Mouse (Mus musculus) kidney, adult 8-10 months (tissue): Measurements from ENCODE around the gene Unc45b.

Experiments used
- DNase-seq, 2 experiments: peaks; one replicate each; pipeline ENCODE4 v3.0.0; 2022

Gene Unc45b

GRCm38 (mm10) chr11:82910250-82910649 lies at the start of gene Unc45b:
Gene Unc45b (plus strand): TSS chr11:82910550.
- no peak for DNase-seq

DNA sequence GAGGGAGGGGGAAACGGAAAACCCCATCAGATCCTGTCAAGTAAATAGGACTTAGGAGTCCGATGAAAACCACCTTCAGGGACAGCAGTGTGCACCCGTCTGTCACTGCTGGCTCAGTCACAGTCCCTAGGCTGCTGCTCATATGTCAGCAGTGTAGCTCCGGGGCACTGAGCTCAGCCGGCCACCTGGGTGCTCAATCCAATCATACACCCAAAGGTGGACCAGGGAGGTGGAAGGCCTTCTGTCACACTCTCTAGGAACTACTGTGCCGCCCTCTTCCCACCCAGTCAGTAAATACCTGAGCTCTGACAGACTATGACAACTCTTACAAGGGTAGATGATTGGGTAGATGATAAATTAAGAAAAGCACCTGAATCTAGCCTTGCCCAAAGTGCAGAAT lies 49.6 kb upstream of the Unc45b start:
- no peak for DNase-seq

DNA sequence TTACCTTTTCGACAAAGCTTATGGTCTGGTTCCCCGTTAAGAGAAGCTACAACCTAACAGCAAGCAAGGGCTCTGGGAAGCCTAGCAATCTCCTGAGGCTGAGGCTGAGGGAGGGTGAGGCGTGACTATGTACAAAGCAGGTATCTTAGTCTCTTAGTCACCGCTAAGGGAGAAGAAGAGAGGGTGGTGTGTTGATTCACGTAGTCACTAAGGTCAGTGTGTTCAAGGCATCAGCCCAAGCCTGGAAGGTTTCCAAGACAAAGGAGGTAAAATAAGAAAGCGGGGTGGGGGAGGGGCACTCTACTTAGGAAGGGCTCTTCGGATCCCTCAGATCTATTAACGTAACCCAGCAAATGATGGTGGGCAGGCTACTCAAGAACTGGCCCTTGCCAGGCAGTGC lies 48.8 kb upstream of the Unc45b start:
- DNase-seq: peak in 1 of 2 experiments; percentile 54

DNA sequence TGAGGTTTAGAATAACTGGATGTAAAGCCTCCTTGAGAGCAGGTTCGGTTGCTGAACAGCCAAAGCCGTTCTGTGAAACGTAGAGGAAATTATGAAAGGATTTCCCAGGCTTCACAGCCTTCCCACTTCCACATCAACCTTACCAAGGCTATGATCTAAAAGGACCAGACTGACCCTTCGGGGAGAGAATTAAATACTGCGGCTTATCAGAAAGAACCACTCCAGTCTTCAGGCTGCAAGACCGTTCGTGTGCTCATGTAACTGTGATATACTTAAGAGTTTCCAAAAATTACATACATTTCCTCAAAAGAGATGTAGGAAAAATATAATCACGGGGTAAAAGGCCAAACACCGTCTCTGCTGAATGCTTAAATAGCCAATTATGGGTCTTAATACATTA lies 47.7 kb upstream of the Unc45b start:
- no peak for DNase-seq

DNA sequence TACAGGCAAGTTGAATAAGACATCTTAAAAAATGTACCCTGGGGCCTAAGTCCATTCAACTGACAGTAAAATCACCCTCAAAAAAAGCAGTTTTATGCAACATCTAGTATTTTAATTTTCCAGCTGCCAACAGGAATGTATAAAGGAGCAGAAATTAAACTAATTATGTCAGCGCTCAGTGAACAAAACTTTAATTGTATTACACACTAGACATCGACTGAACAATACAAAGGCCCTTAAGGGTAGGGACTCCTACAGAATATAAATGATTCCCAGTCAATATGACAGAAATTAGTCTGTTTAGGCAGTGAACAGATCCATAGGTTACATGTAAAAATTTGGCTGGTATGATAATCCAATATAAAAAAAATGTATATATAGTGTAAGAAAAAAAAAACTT lies 47.3 kb upstream of the Unc45b start:
- DNase-seq: no peak

GRCm38 (mm10) chr11:82863488-82863931 lies 46.8 kb upstream of the Unc45b start:
- no peak for DNase-seq

- no peak for DNase-seq
These were observed 44.4 kb upstream of the Unc45b start for GRCm38 (mm10) chr11:82865957-82866356.

DNA sequence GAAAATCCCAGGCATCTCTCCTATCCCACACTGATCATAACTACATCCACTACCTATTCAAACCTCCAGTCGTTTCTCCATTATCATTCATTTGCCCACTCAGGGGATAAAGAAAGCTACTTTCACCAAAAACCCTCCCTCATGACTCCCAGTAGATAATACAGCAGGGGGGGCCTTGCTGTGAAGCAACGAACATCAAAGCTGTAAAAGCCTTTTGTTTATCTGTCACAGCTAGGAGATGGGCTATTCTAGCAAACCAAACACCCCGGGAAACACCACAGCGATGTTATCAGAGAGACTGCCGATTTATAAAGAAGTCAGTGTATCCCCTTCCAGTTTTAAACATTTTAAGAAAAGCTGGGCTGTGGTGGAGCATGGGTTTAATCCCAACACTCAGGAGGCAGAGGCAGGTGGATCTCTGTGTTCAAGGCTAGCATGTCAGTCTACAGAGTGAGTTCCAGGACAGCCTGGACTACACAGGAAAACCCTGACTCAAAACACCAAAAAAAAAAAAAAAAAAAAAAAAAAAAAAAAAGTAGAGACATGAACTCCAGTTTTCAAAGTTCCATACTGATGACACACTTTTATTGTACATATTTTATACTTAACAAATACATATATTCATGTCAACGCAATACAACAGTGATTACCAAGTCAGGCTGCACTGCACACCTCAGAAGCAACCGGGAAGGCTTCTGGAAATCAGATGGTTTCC lies 43.3 kb upstream of the Unc45b start:
- no peak for DNase-seq

DNA sequence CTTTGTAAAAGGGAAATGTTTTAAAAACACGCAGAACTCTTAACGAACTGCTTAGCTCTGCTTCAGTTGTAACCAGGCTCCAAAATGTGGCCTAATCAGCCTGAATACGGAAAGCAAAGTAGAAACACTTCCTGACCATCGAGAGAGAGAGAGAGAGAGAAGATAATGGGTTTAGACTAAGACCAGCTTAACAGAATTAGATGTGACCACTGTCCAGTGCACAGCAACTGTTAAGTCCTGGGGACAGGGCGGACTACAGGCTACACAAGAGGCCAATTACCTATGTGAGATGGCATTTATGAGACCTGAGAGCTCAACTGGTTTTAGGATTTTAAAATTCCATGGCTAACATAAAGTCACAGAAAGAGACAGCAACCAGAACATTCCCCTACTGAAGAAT lies 42.4 kb upstream of the Unc45b start:
- DNase-seq: no peak

DNA sequence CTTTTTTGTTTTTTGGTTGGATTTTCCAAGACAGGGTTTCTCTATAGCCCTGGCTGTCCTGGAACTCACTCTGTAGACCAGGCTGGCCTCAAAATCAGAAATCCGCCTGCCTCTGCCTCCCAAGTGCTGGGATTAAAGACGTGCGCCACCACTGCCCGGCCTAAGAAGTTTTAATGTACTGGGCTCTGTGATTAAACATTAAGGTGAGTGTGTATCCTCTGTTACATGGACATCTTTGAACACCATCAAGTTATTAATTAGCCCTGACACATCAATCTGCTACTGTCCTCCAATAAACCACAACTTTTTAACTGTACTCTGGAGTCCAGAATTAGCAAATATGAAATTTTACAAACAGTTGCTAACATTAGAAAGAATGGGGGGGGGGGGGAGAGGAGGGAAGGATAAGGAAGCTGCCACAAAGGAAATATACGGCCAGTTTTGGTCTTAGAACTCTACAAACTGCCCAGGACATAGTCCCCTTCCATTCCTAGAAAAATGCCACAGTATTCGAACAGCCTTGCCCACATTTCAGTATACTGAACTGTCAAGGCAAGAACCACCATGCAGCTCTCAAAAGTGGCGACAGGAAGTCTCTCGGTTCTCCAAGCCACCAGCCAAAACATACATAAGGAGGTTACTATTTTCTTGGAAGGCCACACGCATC lies 40.7 kb upstream of the Unc45b start:
- DNase-seq: peak in 1 of 2 experiments; percentile 43

DNA sequence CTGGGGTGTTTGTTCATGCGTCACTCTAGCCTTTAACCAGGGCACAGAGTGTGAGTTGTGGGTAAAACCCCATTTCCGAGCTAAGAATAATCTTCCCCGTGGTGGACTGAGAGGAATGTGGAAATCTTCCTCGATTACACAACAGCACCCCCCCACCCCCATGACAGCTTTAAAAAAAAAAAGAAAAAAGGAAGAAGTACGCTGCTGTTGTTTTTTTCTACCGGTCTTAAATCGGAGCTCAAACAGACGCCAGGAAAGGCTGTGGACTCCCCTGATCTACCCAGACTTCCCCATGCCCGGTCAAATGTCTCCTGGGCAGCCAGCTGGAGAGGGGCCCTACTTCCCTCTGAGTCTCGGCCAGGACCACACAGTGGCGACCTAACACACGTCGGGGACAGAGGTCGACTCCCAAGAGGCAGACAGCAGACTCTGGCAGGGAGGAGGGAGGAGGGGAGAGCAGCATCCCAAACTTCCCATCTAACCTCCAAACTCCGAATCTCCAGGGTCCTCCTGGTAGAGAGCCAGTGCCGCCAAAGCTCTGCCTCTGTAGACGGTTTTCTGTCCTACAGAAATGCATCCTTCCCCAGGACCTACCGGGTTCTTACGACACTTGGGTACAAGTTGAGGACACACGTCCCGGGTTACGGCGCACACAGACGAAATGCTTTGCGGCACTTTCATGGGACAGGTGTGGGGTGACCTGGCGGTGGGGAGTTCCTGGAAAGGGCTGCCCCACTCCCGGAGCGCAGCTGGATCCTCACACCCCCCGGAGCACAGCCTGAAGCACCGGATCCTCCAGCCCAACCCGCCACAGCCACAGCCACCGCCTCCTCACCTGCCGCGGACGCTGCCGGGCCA lies 39.9 kb upstream of the Unc45b start:
- DNase-seq: peak; percentile 82 to 85

- peak; percentile 90 to 94 for DNase-seq
These were observed 39.3 kb upstream of the Unc45b start, which contains the start of gene Rffl for GRCm38 (mm10) chr11:82871031-82871446. Gene Rffl (minus strand): TSS chr11:82871210.

GRCm38 (mm10) chr11:82874924-82875323 lies 35.4 kb upstream of the Unc45b start:
- no peak for DNase-seq

DNA sequence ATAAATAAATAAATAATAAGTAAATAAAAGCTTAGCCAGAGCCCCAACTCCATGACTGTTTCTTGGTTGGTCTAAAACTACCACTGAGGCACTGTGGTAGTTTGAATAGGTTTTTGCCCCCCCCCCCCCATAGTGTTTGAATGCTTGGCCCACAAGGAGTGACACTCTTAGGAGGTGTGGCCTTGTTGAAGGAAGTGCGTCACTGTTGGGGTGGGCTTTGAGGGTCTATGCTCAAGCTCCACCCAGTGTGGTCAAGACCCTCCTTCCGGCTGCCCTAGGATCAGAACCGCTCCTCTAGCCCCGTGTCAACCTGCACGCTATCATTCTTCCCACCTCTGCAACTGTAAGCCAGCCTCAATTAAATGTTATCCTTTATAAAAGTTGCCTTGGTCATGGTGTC lies 34.7 kb upstream of the Unc45b start:
- DNase-seq: no peak

GRCm38 (mm10) chr11:82877726-82878344 lies 32.5 kb upstream of the Unc45b start:
- DNase-seq: no peak

- DNase-seq: no peak
These were observed 27.2 kb upstream of the Unc45b start for GRCm38 (mm10) chr11:82883180-82883579.

DNA sequence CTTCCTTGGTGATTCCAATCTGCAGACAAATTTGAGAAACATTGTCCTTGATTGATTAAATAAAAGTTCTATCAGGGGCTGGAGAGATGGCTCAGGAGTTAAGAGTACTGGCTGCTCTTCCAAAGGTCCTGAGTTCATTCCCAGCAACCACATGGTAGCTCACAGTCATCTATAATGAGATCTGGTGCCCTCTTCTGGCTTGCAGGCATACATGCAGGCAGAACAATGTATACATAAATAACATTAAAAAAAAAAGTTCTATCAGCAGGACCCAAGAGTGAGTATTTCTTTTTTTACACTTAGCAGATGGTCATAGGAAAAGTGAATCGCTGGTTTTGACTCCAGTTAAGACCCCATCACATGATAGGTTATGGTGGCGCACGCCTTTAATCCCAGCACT lies 23.8 kb upstream of the Unc45b start:
- no peak for DNase-seq

GRCm38 (mm10) chr11:82888491-82888946 lies 21.8 kb upstream of the Unc45b start:
- peak; percentile 76 to 83 for DNase-seq

DNA sequence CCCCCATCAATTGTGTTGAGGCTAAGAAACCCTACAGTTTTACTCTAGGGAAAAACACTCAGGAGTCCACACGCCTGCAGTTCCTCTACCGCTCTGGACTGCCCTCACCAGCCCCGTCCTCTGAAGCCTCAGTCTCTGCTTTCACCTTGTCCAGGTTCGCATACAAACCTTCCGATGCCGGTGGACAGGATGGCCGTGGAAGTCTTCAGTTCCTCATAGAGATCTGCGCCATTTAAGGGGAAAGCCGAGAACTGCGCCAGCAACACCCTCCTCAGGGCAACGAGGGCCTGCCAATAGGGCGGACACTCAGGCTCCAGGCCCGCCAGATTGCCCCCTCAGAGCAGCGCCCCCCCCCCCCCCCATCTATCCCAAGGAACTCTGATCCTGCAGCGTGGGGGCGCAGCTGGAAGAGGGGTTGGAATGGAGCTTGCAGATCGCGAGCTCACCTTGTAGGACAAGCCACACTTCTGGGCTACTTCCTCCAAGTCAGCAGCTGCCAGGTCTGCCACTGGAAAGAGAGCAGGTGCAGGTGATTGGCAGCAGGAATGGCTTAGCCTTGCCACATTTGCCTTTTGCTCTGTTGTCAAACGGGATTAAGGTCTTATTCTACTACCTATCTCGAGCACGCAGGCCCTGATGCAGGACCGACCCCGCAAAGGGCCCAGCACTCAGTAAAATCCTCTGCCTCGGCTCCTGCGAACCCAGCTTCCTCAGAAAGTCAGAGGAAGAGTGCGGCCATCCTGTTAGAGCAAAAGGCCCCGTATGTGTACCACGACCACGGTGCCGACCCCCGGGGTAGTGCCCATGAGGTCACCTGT lies 20.6 kb upstream of the Unc45b start:
- DNase-seq: peak; percentile 33 to 35

DNA sequence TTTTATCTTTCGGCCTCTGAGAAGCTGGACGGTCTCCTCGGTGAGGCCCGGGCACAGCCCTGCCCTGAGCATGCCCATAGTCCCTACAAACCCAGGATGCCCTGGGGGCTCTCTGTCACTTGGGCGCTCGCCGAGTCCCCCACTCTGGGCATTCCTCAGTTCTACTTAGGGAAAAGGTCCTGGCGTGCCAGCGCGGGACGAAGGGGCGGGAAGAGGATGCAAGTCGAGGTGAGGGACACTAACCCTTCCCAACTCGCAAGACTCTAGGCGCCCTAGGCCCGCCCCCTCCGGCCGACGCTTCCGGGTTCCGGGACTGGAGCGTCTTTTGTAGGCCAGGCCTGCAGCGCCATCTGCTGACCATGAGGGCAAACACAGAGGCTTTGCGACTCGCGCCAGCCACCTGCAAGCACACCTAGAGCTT lies 20.0 kb upstream of the Unc45b start, which contains the start of gene Rad51d:
Gene Rad51d, minus strand, starts transcription at position 273 of the 421 bp plus-strand sequence.
- peak; percentile 93 to 96 for DNase-seq

DNA sequence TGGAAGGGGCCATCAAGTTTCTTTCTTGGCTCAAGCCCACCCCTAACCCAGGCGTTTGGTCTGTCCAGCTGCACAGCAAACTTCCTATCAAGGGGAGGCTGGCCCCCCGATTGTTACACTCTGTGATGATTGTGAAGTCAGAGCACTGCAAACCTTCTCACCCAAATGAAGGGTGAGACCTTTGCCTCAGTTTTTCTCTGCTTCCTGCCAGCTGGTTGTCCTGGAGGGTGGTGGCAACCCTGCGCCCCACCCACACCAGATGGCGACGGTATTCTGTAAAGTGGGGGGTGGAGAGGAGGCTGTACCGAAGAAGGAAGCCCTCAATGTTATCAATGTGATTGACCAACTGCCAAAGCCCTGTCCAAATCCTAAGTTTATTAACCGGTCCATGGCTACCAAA lies 18.4 kb upstream of the Unc45b start, which contains the start of gene Fndc8:
Gene Fndc8, plus strand, starts transcription at position 189 of the 400 bp plus-strand sequence.
- DNase-seq: no peak

GRCm38 (mm10) chr11:82897478-82897877 lies 12.9 kb upstream of the Unc45b start:
- DNase-seq: peak in 1 of 2 experiments; percentile 11
